Mouse (Mus musculus) lung, embryonic 14.5 days (tissue): Measurements from ENCODE around the gene Dab1. TPM values are rescaled to one million over a fixed set of nuclear protein-coding genes. Genes with fewer than 3 reads are reported as not detected.

Experiments used
- ATAC-seq: fragments of 200-750 bp; cut with Nextera tagmentation; 2 replicates; pipeline ENCODE4 v1.8.0; 2017; ENCODE audit warnings: mild to moderate bottlenecking, moderate TSS enrichment, moderate library complexity; ENCODE audit not compliant: insufficient read depth
- DNase-seq: peaks from one replicate; pipeline ENCODE4 v3.0.0-alpha.2; 2015
- H3K27ac ChIP-seq: fragments of 300-500 bp; sonication (generic); 2 replicates; pipeline ENCODE4 v1.5.1; 2014; ENCODE audit warnings: low read depth, mild to moderate bottlenecking, moderate library complexity
- H3K27me3 ChIP-seq: fragments of 300-500 bp; sonication (generic); 2 replicates; pipeline ENCODE4 v1.6.1; 2014; ENCODE audit warnings: low read length, control low read depth; ENCODE audit not compliant: insufficient read depth
- H3K36me3 ChIP-seq: fragments of 300-500 bp; sonication (generic); 2 replicates; pipeline ENCODE4 v1.6.1; 2014; ENCODE audit warnings: control low read depth; ENCODE audit not compliant: insufficient read depth
- H3K4me1 ChIP-seq: fragments of 300-500 bp; sonication (generic); 2 replicates; pipeline ENCODE4 v1.6.1; 2014; ENCODE audit warnings: antibody characterized with exemption, control low read depth; ENCODE audit not compliant: insufficient read depth
- H3K4me2 ChIP-seq: fragments of 300-500 bp; sonication (generic); 2 replicates; pipeline ENCODE4 v1.6.1; 2014; ENCODE audit warnings: mild to moderate bottlenecking
- H3K4me3 ChIP-seq: fragments of 300-500 bp; sonication (generic); 2 replicates; pipeline ENCODE4 v1.5.1; 2014; ENCODE audit warnings: low read depth, low read length
- H3K9ac ChIP-seq: fragments of 300-500 bp; sonication (generic); 2 replicates; pipeline ENCODE4 v1.6.1; 2014
- H3K9me3 ChIP-seq: fragments of 300-500 bp; sonication (generic); 2 replicates; pipeline ENCODE4 v1.6.1; 2016; ENCODE audit warnings: low read depth, low read length, control low read depth
- CTCF ChIP-seq: IDR thresholded peaks from 2 replicates; pipeline ENCODE4 v1.5.1; 2016; ENCODE audit warnings: antibody characterized with exemption, low read depth
- WGBS: fragments of 180-500 bp; shearing (Covaris S2); extraction: QIAGEN DNeasy Blood & Tissue Kit; methylation state at CpG from one replicate; pipeline ENCODE4 v1.1.7; 2014; 5-methylcytosine and 5-hydroxymethylcytosine counted together
- polyA plus RNA-seq: library from polyadenylated mRNA; unstranded; fragments of >200 nt; fragmentation: Nextera tagmentation; extraction: Ambion mirVana; gene quantifications from 2 replicates; pipeline ENCODE4 v1.2.1, GENCODE M21; 2014

The Dab1 gene
- polyA plus RNA-seq, 1 experiment from 2014 or later: 4.4 TPM

GRCm38 (mm10) chr4:104723527-104724045 lies 1104.4 kb downstream of the Dab1 start:
- no peaks in the 10 kb centered on the region for H3K9me3 ChIP-seq
- H3K4me3 ChIP-seq: no peak overlapping the region
- H3K4me1 ChIP-seq: no peaks in the 10 kb centered on the region
- H3K4me2 ChIP-seq: no peak overlapping the region
- DNase-seq (no peak), ATAC-seq (no peak)
- no peaks in the 10 kb centered on the region for H3K36me3 ChIP-seq
- no peak overlapping the region for H3K27ac ChIP-seq
- TF ChIP-seq CTCF: no peak
- no peak overlapping the region for H3K9ac ChIP-seq
- 75% methylated on average over 6 of the region's 6 CpGs for WGBS
- no peaks in the 10 kb centered on the region for H3K27me3 ChIP-seq

GRCm38 (mm10) chr4:104724258-104724657 lies 1105.1 kb downstream of the Dab1 start:
- DNase-seq (no peak), ATAC-seq (no peak)
- no peak for TF ChIP-seq CTCF
- Histone ChIP-seq H3K4me3 (no peak overlapping the region), H3K27me3 (no peaks in the 10 kb centered on the region), H3K4me2 (no peak overlapping the region), H3K9me3 (no peaks in the 10 kb centered on the region), H3K9ac (no peak overlapping the region), H3K36me3 (no peaks in the 10 kb centered on the region), H3K4me1 (no peaks in the 10 kb centered on the region), H3K27ac (no peak overlapping the region)
- WGBS: 69% methylated on average over 5 of the region's 5 CpGs

DNA sequence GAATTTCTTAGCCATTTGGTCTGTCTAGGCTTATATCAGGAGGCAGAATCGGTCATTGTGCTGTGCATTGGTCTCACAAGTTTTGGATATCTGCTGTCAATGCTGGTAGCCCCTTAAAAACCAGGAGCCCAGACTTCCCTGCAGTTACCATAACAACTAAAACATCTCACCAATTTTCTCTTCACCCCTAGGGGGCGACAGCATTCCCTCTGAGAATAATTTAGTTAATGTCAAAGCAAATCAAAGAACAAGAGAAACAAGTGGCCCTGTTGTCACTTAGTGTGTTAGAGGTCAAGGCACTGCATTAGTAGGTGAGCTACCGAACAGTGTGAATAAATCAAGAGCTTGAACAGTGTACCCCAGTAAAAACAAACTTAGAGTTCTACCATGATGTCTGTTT lies 1106.5 kb downstream of the Dab1 start:
- no peak overlapping the region for H3K27ac ChIP-seq
- 48% methylated on average over 3 of the region's 3 CpGs for WGBS
- H3K36me3 ChIP-seq: no peaks in the 10 kb centered on the region
- DNase-seq (peak; percentile 35), ATAC-seq (no peak)
- TF ChIP-seq CTCF: peak; percentile 52
- H3K9ac ChIP-seq: no peak overlapping the region
- no peaks in the 10 kb centered on the region for H3K4me1 ChIP-seq
- no peaks in the 10 kb centered on the region for H3K27me3 ChIP-seq
- no peaks in the 10 kb centered on the region for H3K9me3 ChIP-seq
- H3K4me3 ChIP-seq: no peak overlapping the region
- no peak overlapping the region for H3K4me2 ChIP-seq

- no peaks in the 10 kb centered on the region for H3K27me3 ChIP-seq
- no peaks in the 10 kb centered on the region for H3K9me3 ChIP-seq
- H3K27ac ChIP-seq: no peak overlapping the region
- TF ChIP-seq CTCF: no peak
- H3K36me3 ChIP-seq: no peaks in the 10 kb centered on the region
- no peaks in the 10 kb centered on the region for H3K4me1 ChIP-seq
- no peak overlapping the region for H3K9ac ChIP-seq
- no peak for ATAC-seq
- no peak overlapping the region for H3K4me2 ChIP-seq
- WGBS: 71% methylated on average over 8 of the region's 8 CpGs
- DNase-seq: no peak
- H3K4me3 ChIP-seq: no peak overlapping the region
These were observed 1110.0 kb downstream of the Dab1 start for GRCm38 (mm10) chr4:104729185-104729584.

- Histone ChIP-seq H3K4me1 (no peaks in the 10 kb centered on the region), H3K27ac (no peak overlapping the region), H3K9ac (no peak overlapping the region), H3K36me3 (no peaks in the 10 kb centered on the region), H3K4me2 (no peak overlapping the region), H3K4me3 (no peak overlapping the region), H3K27me3 (no peaks in the 10 kb centered on the region), H3K9me3 (no peaks in the 10 kb centered on the region)
- DNase-seq (peak; percentile 63), ATAC-seq (no peak)
- 50% methylated on average over 6 of the region's 6 CpGs for WGBS
- TF ChIP-seq CTCF: no peak
These were observed 1127.3 kb downstream of the Dab1 start for GRCm38 (mm10) chr4:104746500-104746899.

DNA sequence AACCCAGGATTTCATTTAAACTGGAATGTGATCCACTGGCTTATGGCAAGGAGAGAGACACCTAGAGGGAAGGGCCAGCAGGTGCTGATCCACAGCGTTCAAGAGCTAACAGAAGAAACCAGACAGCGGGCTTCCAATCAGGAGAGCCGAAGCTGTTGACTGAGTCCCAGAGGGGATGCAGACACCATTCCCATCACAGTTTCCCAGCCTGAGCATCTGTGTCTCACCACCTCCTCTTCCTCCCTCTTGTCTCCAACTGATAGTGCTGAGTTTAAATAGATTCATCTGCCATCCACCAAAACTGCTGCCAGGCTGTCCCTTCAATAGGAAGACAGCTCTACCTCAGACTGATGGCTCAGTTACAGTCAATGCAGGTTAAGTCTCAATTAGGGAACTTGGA lies 1134.9 kb downstream of the Dab1 start:
- Histone ChIP-seq H3K9ac (no peak overlapping the region), H3K27me3 (no peaks in the 10 kb centered on the region), H3K27ac (no peak overlapping the region), H3K9me3 (no peaks in the 10 kb centered on the region), H3K4me2 (no peak overlapping the region), H3K4me1 (no peaks in the 10 kb centered on the region), H3K4me3 (no peak overlapping the region), H3K36me3 (no peaks in the 10 kb centered on the region)
- DNase-seq (no peak), ATAC-seq (no peak)
- TF ChIP-seq CTCF: no peak
- WGBS: 69% methylated on average over 3 of the region's 3 CpGs

GRCm38 (mm10) chr4:104760878-104761624 lies 1141.9 kb downstream of the Dab1 start:
- Histone ChIP-seq H3K4me3 (no peak overlapping the region), H3K36me3 (no peaks in the 10 kb centered on the region), H3K9me3 (no peaks in the 10 kb centered on the region), H3K4me2 (no peak overlapping the region), H3K4me1 (no peaks in the 10 kb centered on the region), H3K27me3 (no peaks in the 10 kb centered on the region), H3K9ac (no peak overlapping the region), H3K27ac (no peak overlapping the region)
- TF ChIP-seq CTCF: no peak
- 64% methylated on average over 13 of the region's 13 CpGs for WGBS
- ATAC-seq: no peak
- no peak for DNase-seq
